Mouse (Mus musculus) lung, postnatal 0 days (tissue): Measurements from ENCODE around the gene Tulp3. TPM values are rescaled to one million over a fixed set of nuclear protein-coding genes. Genes with fewer than 3 reads are reported as not detected.

Experiments
- ATAC-seq: fragments of 200-750 bp; cut with Nextera tagmentation; 2 replicates; pipeline ENCODE4 v1.8.0; 2017; ENCODE audit warnings: moderate library complexity
- DNase-seq: peaks from one replicate; pipeline ENCODE4 v3.0.0-alpha.2; 2016; ENCODE audit warnings: low spot score
- H3K27ac ChIP-seq: fragments of 300-500 bp; sonication (generic); 2 replicates; pipeline ENCODE4 v1.5.1; 2014; ENCODE audit warnings: antibody characterized with exemption, mild to moderate bottlenecking, low read length, mixed read lengths
- H3K27me3 ChIP-seq: fragments of 300-500 bp; sonication (generic); replicated peaks from 2 replicates; pipeline ENCODE4 v1.6.1; 2014; ENCODE audit warnings: low read length, mixed read lengths; ENCODE audit not compliant: insufficient read depth
- H3K36me3 ChIP-seq: fragments of 300-500 bp; sonication (generic); 2 replicates; pipeline ENCODE4 v1.6.1; 2014; ENCODE audit warnings: low read length, mixed read lengths; ENCODE audit not compliant: insufficient read depth
- H3K4me1 ChIP-seq: fragments of 300-500 bp; sonication (generic); 2 replicates; pipeline ENCODE4 v1.6.1; 2014; ENCODE audit warnings: antibody characterized with exemption, low read depth, low read length, mixed read lengths; ENCODE audit not compliant: insufficient read depth
- H3K4me2 ChIP-seq: fragments of 300-500 bp; sonication (generic); replicated peaks from 2 replicates; pipeline ENCODE4 v1.6.1; 2014; ENCODE audit warnings: low read depth, mild to moderate bottlenecking, low read length, moderate library complexity, mixed read lengths
- H3K4me3 ChIP-seq: fragments of 300-500 bp; sonication (generic); 2 replicates; pipeline ENCODE4 v1.5.1; 2014; ENCODE audit warnings: low read depth, low read length
- H3K9ac ChIP-seq: fragments of 300-500 bp; sonication (generic); replicated peaks from 2 replicates; pipeline ENCODE4 v1.6.1; 2014; ENCODE audit warnings: low read depth, mild to moderate bottlenecking
- H3K9me3 ChIP-seq: fragments of 300-500 bp; sonication (generic); 2 replicates; pipeline ENCODE4 v1.6.1; 2016; ENCODE audit warnings: low read length, mixed read lengths
- CTCF ChIP-seq: IDR thresholded peaks from 2 replicates; pipeline ENCODE4 v1.5.1; 2016; ENCODE audit warnings: antibody characterized with exemption, mild to moderate bottlenecking
- EP300 ChIP-seq: IDR thresholded peaks from 2 replicates; pipeline ENCODE4 v1.6.1; 2016; ENCODE audit warnings: antibody characterized with exemption, mild to moderate bottlenecking, control low read depth
- WGBS: fragments of 180-500 bp; shearing (Covaris S2); extraction: QIAGEN DNeasy Blood & Tissue Kit; methylation state at CpG from one replicate; pipeline ENCODE4 v1.1.7; 2014; 5-methylcytosine and 5-hydroxymethylcytosine counted together
- polyA plus RNA-seq: library from polyadenylated mRNA; unstranded; fragments of >200 nt; fragmentation: Nextera tagmentation; extraction: Ambion mirVana; gene quantifications from 2 replicates; pipeline ENCODE4 v1.2.1, GENCODE M21; 2015

Gene Tulp3
- polyA plus RNA-seq, 1 experiment from 2014 or later = 9.5 TPM

DNA sequence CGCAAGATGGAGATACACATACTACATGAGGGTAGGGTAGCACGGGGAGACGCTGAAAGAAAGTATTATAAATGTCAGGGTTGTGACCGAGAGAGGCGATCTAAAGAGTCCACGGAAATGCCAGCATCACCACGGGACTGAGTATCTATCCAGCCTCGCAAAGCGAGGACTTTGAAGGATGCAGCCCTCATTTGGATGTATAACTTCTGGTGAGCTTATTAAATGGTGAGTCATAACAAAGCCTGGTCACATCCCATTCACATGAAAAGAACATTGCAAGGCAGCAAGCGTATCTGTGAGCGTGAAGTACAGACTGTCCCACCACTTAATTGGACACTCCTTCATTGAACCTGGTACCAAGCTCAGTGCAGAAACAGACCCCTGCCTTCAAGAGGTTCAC, 54.2 kb downstream of the Tulp3 start:
- Histone ChIP-seq H3K4me1 (peaks cover 20% of the 10 kb centered on the region), H3K36me3 (no peaks in the 10 kb centered on the region), H3K27ac (peak overlapping the region; percentile 96), H3K27me3 (no peaks in the 10 kb centered on the region), H3K9ac (no peak overlapping the region), H3K4me2 (peak overlapping the region; percentile 96), H3K9me3 (no peaks in the 10 kb centered on the region), H3K4me3 (no peak overlapping the region)
- DNase-seq (peak; percentile 28), ATAC-seq (no peak)
- 27% methylated on average over 11 of the region's 11 CpGs for WGBS
- TF ChIP-seq CTCF = no peak
- TF ChIP-seq EP300 = no peak

DNA sequence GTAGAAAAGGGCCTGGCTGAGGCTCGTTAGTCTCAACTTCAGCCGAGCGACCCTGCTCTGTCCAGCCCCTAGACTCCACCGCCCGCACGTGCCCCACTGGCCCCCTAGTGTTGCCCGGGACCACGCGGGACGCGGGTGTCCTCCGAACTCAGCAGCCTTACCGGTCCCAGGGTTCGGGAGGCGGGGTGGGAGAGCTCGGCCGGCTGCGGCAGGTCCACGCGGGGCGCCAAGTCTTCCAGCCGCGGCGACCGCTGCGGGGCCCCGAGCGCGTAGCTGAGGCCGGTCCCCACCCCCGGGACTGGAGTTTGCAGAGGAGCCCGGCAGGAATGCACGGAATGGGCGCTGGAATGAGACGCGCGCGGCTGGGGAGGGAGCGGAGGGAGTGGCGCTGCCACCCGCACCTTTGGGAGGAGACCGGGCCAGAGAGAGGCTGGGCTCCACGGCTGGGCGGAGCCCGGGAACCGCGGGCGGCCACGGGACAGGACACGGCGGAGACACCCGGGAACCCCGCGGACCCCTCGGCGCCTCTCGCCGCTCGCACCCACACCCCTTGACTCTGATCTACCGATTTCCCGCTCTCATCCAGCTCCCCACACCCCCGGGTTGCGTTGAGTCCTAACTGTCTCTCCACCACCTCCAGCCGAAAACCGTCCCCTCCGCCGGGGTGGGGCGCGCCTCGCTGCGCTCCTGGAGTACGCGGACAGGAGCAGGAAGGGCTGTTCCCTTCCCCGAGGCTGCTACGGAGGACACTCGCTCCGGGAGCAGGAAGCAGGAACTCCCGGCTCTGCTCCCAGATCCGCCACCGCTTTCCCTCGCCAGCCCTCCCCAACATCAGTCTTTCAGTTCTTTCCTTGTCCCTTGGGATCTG, 55.3 kb downstream of the Tulp3 start, which contains the start of gene Tead4:
TSS of gene Tead4 (minus strand) at position 690 of the 868 bp plus-strand sequence.
- H3K4me1 ChIP-seq = peaks cover 31% of the 10 kb centered on the region
- H3K9ac ChIP-seq = peak within 1 kb of the TSS; percentile 78
- under 1% methylated on average over 72 of the region's 81 CpGs for WGBS
- DNase-seq (peak; percentile 92), ATAC-seq (peak; percentile 90)
- TF ChIP-seq EP300 (no peak), CTCF (peak; percentile 13)
- no peaks in the 10 kb centered on the region for H3K9me3 ChIP-seq
- H3K4me3 ChIP-seq = peak within 1 kb of the TSS; percentile 77
- H3K4me2 ChIP-seq = peak within 1 kb of the TSS; percentile 96
- no peaks in the 10 kb centered on the region for H3K36me3 ChIP-seq
- H3K27me3 ChIP-seq = no peaks in the 10 kb centered on the region
- peak within 1 kb of the TSS; percentile 96 for H3K27ac ChIP-seq

DNA sequence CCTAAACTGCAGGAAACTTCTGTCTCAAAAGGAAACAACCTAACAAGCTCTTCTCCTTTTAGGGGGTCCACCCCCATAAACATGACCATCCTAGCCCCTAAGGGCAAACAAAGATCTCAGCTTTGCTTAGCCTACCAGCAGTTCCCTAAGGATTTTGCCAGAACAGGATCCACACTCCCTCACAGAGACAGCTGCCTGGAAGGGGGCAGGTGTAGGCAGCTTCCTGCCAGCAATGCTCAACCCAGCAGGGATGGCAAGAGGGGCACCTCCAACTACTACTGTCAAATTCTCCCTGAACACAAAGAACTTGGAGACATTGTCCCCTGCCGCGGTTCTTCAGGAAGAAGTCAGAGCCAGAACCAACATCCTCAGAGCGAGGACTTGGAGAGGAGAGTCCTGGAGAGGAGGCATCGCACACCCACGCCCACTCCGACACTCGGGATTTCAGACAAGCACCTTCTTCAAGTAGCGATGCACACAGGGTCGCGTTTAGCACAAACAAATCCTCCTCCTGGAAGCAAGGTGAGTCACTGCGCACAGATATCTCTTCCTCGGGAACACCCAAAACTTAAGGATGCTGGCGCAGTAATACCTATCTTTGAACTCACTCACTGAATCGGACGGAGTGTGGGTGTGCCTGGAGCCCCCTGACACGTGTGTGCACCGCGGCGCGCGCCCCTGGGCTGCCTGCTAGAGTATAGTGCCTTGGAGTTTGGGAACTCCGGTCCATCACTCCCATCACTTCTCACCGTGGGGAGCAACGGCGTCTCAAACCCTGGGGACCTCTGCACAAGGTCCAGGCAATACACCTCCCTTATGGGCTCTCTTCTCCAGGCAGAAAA, 56.1 kb downstream of the Tulp3 start:
- DNase-seq (peak; percentile 25), ATAC-seq (no peak)
- TF ChIP-seq EP300 (no peak), CTCF (no peak)
- no peaks in the 10 kb centered on the region for H3K27me3 ChIP-seq
- H3K4me1 ChIP-seq = peaks cover 38% of the 10 kb centered on the region
- peak overlapping the region; percentile 78 for H3K9ac ChIP-seq
- WGBS = under 1% methylated on average over 25 of the region's 25 CpGs
- H3K27ac ChIP-seq = peak overlapping the region; percentile 96
- H3K4me3 ChIP-seq = peak overlapping the region; percentile 77
- peak overlapping the region; percentile 96 for H3K4me2 ChIP-seq
- no peaks in the 10 kb centered on the region for H3K9me3 ChIP-seq
- H3K36me3 ChIP-seq = no peaks in the 10 kb centered on the region

DNA sequence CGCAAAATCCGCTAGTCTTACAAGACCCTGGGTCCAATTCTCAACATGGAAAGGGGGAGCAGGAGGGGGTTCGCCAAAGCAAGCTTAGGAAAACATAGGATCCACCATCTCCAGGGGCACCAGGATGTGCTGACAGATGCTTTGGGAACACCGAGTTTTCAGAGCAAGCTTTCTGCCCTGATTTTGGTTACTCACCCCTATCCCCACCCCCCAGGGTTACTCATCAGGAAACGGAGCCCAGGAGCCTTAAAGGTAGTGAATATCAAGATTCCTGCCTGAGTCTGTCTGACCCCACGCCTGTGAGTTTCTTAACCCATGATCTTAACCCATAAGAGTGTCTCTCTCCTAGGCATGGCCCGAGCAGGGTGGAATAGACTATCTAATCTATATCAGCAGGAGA, 57.4 kb downstream of the Tulp3 start:
- Histone ChIP-seq H3K4me2 (peak overlapping the region; percentile 96), H3K9me3 (no peaks in the 10 kb centered on the region), H3K4me3 (peak overlapping the region; percentile 77; the same call in 1 of the 2 replicates), H3K27ac (0 out of 2 replicates have a peak overlapping the region, but pooled peaks have one; percentile 38), H3K4me1 (peaks cover 38% of the 10 kb centered on the region), H3K9ac (peak overlapping the region; percentile 78; the same call in 1 of the 2 replicates), H3K27me3 (no peaks in the 10 kb centered on the region), H3K36me3 (no peaks in the 10 kb centered on the region)
- 39% methylated on average over 7 of the region's 7 CpGs for WGBS
- TF ChIP-seq CTCF = no peak
- ATAC-seq (no peak), DNase-seq (no peak)

DNA sequence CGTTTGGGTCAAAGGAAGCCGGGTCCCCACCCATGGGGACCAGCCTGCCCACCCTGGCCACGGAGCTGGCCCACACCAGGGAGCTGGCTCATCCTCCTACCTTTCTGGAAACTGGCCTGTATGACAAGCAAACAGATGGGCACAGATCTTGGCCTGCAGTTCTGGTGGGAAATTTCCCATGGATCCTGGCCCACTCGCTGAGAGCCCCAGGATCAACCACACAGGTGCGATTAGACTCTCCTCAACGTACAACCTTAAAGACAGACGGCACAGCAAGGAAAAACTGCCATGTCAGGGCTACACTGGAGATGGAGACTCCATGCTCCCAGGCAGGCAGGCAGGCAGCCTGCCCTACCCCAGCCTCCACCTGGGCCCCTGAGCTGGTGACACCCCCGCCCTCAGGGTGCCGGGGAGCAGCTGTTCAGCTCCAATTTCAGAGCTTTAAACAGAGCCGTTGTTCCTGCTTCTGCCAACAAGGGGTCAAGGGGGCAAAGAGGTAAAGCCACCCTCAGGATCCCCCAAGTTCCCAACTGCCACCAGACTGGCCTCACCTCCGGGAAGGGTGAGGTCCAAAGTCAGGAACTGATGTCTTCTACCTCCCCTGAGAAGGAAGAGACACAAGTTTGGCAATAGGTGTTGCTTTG, 58.8 kb downstream of the Tulp3 start:
- no peak for DNase-seq
- WGBS = 28% methylated on average over 11 of the region's 11 CpGs
- H3K9ac ChIP-seq = no peak overlapping the region

More for the DNA sequence above, 58.8 kb downstream of the Tulp3 start:
- Histone ChIP-seq H3K4me1 (peaks cover 38% of the 10 kb centered on the region), H3K27ac (peak overlapping the region; percentile 94), H3K36me3 (no peaks in the 10 kb centered on the region), H3K9me3 (no peaks in the 10 kb centered on the region), H3K27me3 (no peaks in the 10 kb centered on the region), H3K4me3 (no peak overlapping the region; the same call in 1 of the 2 replicates), H3K4me2 (peak overlapping the region; percentile 11; the same call in 1 of the 2 replicates)
- ATAC-seq = no peak
- TF ChIP-seq CTCF (no peak), EP300 (no peak)
